Mouse (Mus musculus): Measurements from ENCODE around the gene Mlx. TPM values are rescaled to one million over a fixed set of nuclear protein-coding genes. Genes with fewer than 3 reads are reported as not detected.
A peak's percentile ranks its signal among the peaks of the same experiment; 100 is the strongest.

Mlx gene
- total and polyA plus RNA-seq, 2 experiments from 2014 or later: 61.3 to 64.1 TPM

GRCm38 (mm10) chr11:101051051-101051493 lies 36.0 kb upstream of the Mlx start:
- peaks cover 93% of the 10 kb centered on the region for H3K36me3 ChIP-seq (ENCODE audit: insufficient read depth, low read length)
- H3K4me1 ChIP-seq (ENCODE audit: insufficient read depth, low read length): no peaks in the 10 kb centered on the region
- no peak overlapping the region for H3K4me2 ChIP-seq (ENCODE audit: low read depth, low read length, poor library complexity, severe bottlenecking)
- no peaks in the 10 kb centered on the region for H3K27me3 ChIP-seq (ENCODE audit: insufficient read depth, low read length)
- DNase-seq (ENCODE audit: low spot score) (no peak), ATAC-seq (ENCODE audit: low FRiP score) (no peak)
- no peaks in the 10 kb centered on the region for H3K9me3 ChIP-seq (ENCODE audit: low read length)
- no peak overlapping the region for H3K9ac ChIP-seq (replicated peaks; ENCODE audit: low read length, poor library complexity, severe bottlenecking)
- no peak overlapping the region for H3K27ac ChIP-seq (ENCODE audit: low read depth, low read length)
- 85% methylated on average over 6 of the region's 6 CpGs for WGBS
- no peak overlapping the region for H3K4me3 ChIP-seq (ENCODE audit: low read depth, low read length)
- no peak for TF ChIP-seq CTCF (IDR thresholded peaks at IDR 0.05)

GRCm38 (mm10) chr11:101051617-101052016 lies 35.5 kb upstream of the Mlx start:
- Histone ChIP-seq H3K9ac (replicated peaks; ENCODE audit: low read length, poor library complexity, severe bottlenecking) (no peak overlapping the region), H3K27ac (ENCODE audit: low read depth, low read length) (no peak overlapping the region), H3K4me1 (ENCODE audit: insufficient read depth, low read length) (no peaks in the 10 kb centered on the region), H3K36me3 (ENCODE audit: insufficient read depth, low read length) (peaks cover 92% of the 10 kb centered on the region), H3K4me3 (ENCODE audit: low read depth, low read length) (no peak overlapping the region), H3K9me3 (ENCODE audit: low read length) (no peaks in the 10 kb centered on the region), H3K4me2 (ENCODE audit: low read depth, low read length, poor library complexity, severe bottlenecking) (no peak overlapping the region), H3K27me3 (ENCODE audit: insufficient read depth, low read length) (no peaks in the 10 kb centered on the region)
- no peak for TF ChIP-seq CTCF (IDR thresholded peaks at IDR 0.05)
- DNase-seq (ENCODE audit: low spot score) (no peak), ATAC-seq (ENCODE audit: low FRiP score) (no peak)
- WGBS: 85% methylated on average over 8 of the region's 8 CpGs

- Histone ChIP-seq H3K4me3 (ENCODE audit: low read depth, low read length) (no peak overlapping the region), H3K9me3 (ENCODE audit: low read length) (no peaks in the 10 kb centered on the region), H3K27ac (ENCODE audit: low read depth, low read length) (no peak overlapping the region), H3K27me3 (ENCODE audit: insufficient read depth, low read length) (no peaks in the 10 kb centered on the region), H3K4me2 (ENCODE audit: low read depth, low read length, poor library complexity, severe bottlenecking) (no peak overlapping the region), H3K36me3 (ENCODE audit: insufficient read depth, low read length) (peaks cover 92% of the 10 kb centered on the region), H3K9ac (replicated peaks; ENCODE audit: low read length, poor library complexity, severe bottlenecking) (no peak overlapping the region), H3K4me1 (ENCODE audit: insufficient read depth, low read length) (no peaks in the 10 kb centered on the region)
- no peak for TF ChIP-seq CTCF (IDR thresholded peaks at IDR 0.05)
- no peak for DNase-seq (ENCODE audit: low spot score)
- ATAC-seq (ENCODE audit: low FRiP score): no peak
- WGBS: 92% methylated on average over 10 of the region's 10 CpGs
Observed at GRCm38 (mm10) chr11:101052751-101053473, 34.2 kb upstream of the Mlx start.

GRCm38 (mm10) chr11:101053974-101054373 lies 33.1 kb upstream of the Mlx start:
- no peak overlapping the region for H3K9ac ChIP-seq (replicated peaks; ENCODE audit: low read length, poor library complexity, severe bottlenecking)
- 100% methylated on average over 1 of the region's 1 CpGs for WGBS
- DNase-seq (ENCODE audit: low spot score): no peak
- H3K36me3 ChIP-seq (ENCODE audit: insufficient read depth, low read length): peaks cover 94% of the 10 kb centered on the region
- peak; percentile 60 for TF ChIP-seq CTCF (IDR thresholded peaks at IDR 0.05)
- H3K4me3 ChIP-seq (ENCODE audit: low read depth, low read length): no peak overlapping the region
- H3K4me2 ChIP-seq (ENCODE audit: low read depth, low read length, poor library complexity, severe bottlenecking): no peak overlapping the region
- ATAC-seq (ENCODE audit: low FRiP score): no peak
- H3K9me3 ChIP-seq (ENCODE audit: low read length): no peaks in the 10 kb centered on the region
- H3K27me3 ChIP-seq (ENCODE audit: insufficient read depth, low read length): no peaks in the 10 kb centered on the region
- no peak overlapping the region for H3K27ac ChIP-seq (ENCODE audit: low read depth, low read length)
- H3K4me1 ChIP-seq (ENCODE audit: insufficient read depth, low read length): no peaks in the 10 kb centered on the region

GRCm38 (mm10) chr11:101055418-101055817 lies 31.7 kb upstream of the Mlx start:
- Histone ChIP-seq H3K4me1 (ENCODE audit: insufficient read depth, low read length) (no peaks in the 10 kb centered on the region), H3K27ac (ENCODE audit: low read depth, low read length) (no peak overlapping the region), H3K4me2 (ENCODE audit: low read depth, low read length, poor library complexity, severe bottlenecking) (no peak overlapping the region), H3K4me3 (ENCODE audit: low read depth, low read length) (no peak overlapping the region), H3K9me3 (ENCODE audit: low read length) (no peaks in the 10 kb centered on the region), H3K9ac (replicated peaks; ENCODE audit: low read length, poor library complexity, severe bottlenecking) (no peak overlapping the region), H3K27me3 (ENCODE audit: insufficient read depth, low read length) (no peaks in the 10 kb centered on the region), H3K36me3 (ENCODE audit: insufficient read depth, low read length) (peaks cover 91% of the 10 kb centered on the region)
- no peak for TF ChIP-seq CTCF (IDR thresholded peaks at IDR 0.05)
- DNase-seq (ENCODE audit: low spot score) (no peak), ATAC-seq (ENCODE audit: low FRiP score) (no peak)
- WGBS: 80% methylated on average over 14 of the region's 14 CpGs

- Histone ChIP-seq H3K4me1 (ENCODE audit: insufficient read depth, low read length) (no peaks in the 10 kb centered on the region), H3K4me3 (ENCODE audit: low read depth, low read length) (no peak overlapping the region), H3K36me3 (ENCODE audit: insufficient read depth, low read length) (peaks cover 85% of the 10 kb centered on the region), H3K9me3 (ENCODE audit: low read length) (no peaks in the 10 kb centered on the region), H3K9ac (replicated peaks; ENCODE audit: low read length, poor library complexity, severe bottlenecking) (no peak overlapping the region), H3K27ac (ENCODE audit: low read depth, low read length) (no peak overlapping the region), H3K4me2 (ENCODE audit: low read depth, low read length, poor library complexity, severe bottlenecking) (no peak overlapping the region), H3K27me3 (ENCODE audit: insufficient read depth, low read length) (no peaks in the 10 kb centered on the region)
- ATAC-seq (ENCODE audit: low FRiP score): no peak
- 57% methylated on average over 8 of the region's 8 CpGs for WGBS
- no peak for TF ChIP-seq CTCF (IDR thresholded peaks at IDR 0.05)
- no peak for DNase-seq (ENCODE audit: low spot score)
Observed at GRCm38 (mm10) chr11:101056885-101057284, 30.2 kb upstream of the Mlx start.

Data from midbrain, postnatal 0 days (tissue).